Mouse (Mus musculus): ENCODE results near the gene Kif1b.

GRCm38 (mm10) chr4:149143594-149143993 is 163.9 kb downstream of the Kif1b start:
- TF ChIP-seq POLR2A (IDR thresholded peaks at IDR 0.05; ENCODE audit: borderline replicate concordance, insufficient read depth, low read length) = no peak
- TF ChIP-seq CTCF (IDR thresholded peaks at IDR 0.05; ENCODE audit: borderline replicate concordance, insufficient read depth, low read depth, low read length) = no peak

All from cerebellum, adult 2 months (tissue).